Mouse (Mus musculus) forelimb bud, embryonic 11.5 days (tissue): ENCODE measurements around the gene Kncn.

Experiments used
- DNase-seq: peaks from one replicate; pipeline ENCODE4 v3.0.0-alpha.2; 2012; ENCODE audit warnings: low read depth, low spot score

The Kncn gene

DNA sequence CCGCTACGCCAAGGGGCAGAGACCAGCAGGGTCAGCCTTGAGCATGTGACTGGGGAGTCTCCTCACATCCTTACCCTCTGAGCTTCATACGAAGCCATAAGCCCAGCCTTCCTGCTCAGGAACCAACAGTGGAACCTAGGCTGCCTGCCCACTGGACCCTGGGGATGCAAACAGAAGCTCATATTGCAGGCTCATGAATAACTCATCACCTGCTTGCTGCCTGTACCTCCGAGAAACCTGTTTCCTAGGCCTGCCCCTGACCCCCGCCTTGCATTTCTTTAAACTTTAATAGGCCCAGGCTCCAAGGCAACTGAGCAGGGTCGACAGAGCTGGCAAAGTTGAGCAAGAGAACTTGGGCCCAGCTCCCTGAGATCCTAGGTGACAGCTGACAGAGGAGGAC is at the start of gene Kncn:
Gene Kncn, plus strand, starts transcription at position 379 of the 400 bp plus-strand sequence.
- no peak for DNase-seq

DNA sequence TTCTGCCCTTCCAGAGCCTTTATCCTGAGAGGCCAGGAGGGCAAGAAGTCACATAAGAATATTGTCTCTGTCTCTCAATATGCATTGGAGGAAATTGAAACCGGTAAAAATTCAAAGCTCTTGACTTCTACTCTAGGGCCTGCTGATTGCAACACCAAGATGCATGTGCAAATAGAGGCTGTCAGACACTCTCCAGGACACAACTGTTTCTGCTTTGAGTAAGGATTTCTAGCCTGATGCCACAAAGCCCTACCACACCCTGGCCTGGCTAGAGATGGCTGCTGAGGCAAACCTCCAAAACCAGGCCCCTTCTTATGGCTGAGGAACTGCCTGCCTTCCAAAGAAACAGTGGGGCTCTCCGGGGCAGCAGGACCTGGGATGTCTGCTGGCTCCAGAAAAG is 48.6 kb upstream of the Kncn start:
- no peak for DNase-seq

DNA sequence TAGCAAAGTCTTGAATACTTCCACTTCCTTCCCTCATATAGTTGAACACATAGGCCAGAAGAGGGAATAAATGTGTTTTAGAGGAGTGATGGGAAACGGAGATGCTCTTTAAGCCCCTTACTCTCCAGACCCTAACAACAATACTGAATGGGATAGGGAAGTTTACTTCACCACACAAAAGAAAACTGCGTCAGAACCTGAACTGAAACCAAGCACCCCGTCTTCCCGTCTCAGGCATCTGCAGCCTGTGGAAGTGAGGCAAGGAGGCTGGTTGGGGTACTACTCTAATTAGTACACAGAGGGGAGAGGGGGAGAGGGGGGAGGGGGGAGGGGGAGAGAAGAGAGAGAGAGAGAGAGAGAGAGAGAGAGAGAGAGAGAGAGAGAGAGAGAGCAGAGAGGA is 46.0 kb upstream of the Kncn start:
- DNase-seq: no peak

DNA sequence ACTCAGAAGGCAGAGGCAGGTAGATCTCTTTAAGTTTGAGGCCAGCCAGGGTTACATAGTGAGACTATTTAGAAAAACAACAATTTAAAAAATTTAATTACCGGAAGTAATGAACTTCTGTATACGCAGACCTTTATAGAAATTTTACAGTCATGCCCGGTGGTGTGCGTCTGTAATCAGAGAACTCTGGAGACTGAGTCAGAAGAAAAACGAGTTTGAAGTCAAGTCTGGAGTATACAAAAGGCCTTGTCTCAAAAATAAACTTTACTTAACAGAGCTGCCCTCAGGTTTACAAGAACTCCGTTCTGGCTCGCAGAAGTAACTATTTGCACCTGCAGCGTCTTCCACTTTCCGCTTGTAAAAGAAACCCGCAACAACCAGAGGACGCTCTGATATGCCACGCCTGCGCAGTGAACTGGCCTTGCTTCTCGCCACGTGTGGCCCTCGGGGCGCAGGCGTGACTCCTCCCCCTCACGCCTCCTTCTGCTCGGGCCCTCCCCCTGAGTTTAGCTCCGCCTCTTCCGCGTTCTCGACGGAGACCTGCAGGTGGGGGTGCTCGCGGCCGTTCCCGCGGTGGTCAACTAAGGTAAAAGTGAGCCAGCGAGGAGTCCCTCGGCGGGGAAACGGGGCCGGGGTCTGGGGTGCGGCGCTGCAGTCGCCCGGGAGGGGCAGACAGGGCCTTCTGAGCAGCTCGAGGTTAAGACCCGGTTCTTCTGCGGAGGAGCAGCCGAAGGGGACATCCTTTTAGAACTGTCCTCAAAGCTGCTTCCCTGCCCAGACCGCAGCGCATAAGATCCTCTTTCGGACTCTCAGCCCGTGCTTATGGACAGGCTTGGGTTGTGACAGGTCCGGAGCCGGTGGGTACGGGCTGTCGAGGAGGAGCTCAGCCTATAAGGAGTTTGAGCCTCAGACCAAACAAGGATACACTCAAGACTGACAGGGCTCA is 45.2 kb upstream of the Kncn start, which contains the start of gene Mknk1:
Gene Mknk1, plus strand, starts transcription at position 503 of the 946 bp plus-strand sequence.
- peak; percentile 95 for DNase-seq

DNA sequence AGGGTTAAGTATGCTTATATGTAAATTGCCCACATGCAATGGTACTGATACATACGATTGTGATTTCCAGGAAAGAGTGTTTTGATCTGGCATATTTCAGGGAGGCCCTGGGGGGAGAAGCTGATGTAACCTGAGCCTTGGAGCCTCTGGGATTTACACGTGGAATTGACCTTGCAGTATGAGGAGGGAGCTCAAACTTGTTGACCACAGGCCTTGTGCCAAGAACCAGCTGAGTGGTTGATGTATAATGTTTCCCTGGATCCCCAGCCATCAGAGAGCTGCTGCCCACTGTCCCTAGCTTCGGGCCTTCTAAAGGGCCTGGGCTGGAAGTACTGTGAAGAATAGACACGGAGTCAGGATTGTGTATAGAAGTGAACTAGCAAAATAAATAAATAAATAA is 44.2 kb upstream of the Kncn start:
- no peak for DNase-seq

DNA sequence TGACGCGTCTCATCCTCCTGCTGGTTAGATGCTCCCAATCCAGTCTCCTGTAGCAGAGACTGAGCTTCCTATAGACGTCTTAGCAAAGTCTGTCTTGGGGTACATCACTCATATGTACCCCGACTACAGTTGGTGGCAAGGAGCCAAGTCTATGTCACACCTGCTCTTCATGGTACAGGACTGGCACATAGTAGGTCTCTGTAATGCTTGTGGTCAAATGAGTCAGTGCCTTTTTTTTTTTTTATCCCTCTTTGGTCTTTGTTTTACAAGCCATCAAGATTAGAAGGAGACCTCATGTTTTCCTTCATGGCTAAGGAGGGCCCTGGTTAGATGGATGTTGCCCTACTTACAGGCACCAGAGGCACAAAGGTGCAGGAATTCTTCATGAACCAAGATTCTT is 43.4 kb upstream of the Kncn start:
- no peak for DNase-seq

DNA sequence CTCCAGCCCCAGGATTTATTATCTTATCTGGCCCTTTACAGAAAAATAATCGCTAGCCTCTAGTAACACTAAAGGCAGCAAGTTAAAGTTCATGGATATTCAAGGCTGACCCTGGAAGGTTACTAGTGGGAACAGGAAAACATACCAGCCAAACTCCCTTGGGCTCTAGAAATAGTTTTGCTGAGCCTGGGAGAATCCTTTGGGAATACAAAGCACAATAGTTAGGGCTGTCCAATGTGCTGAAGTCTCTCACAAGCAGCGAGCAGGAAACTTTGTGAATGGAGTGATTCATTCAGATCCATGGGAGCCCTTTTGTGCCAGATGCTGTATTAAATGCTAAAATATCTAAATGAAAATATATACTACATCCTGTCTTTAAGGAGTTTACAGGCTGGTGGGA is 37.5 kb upstream of the Kncn start:
- DNase-seq: no peak

DNA sequence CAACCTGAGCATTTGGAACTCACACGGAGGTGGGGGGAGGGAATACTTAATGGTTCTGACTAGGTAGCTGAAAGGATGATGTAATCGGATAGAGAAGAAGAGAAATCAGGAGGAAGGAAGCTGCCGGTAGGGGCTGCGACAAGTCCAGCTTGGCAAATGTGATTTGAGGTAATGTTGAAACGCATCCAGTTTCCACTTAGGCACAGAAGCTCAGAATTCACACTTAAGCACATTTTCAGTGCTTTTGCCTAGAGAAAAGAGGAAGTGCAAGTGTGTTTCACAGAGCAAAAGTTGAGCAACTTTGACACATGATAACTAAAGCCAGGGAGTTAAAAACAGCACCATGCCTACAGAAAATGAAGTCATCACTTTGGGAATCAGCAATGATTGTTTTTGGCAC is 36.8 kb upstream of the Kncn start:
- DNase-seq: no peak

DNA sequence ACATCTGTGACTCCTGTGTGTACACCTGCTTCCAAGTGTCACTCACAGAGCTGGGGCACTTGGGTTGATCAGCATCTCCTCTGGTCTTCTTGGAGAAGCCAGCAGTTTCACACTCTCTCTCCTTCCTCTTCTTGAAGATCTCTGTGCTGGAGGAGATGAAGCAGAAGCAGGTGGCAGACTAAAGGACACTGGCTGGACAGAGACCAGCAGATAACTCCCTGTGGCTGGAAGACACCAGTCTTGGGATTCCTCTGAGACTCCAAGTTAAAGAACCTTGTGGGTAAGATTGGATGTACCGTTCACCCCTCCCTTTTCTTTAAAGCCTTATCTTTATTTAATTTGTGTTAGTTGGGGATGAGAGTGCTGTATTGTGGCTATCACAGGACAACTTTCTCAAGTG is 36.1 kb upstream of the Kncn start:
- DNase-seq: no peak

DNA sequence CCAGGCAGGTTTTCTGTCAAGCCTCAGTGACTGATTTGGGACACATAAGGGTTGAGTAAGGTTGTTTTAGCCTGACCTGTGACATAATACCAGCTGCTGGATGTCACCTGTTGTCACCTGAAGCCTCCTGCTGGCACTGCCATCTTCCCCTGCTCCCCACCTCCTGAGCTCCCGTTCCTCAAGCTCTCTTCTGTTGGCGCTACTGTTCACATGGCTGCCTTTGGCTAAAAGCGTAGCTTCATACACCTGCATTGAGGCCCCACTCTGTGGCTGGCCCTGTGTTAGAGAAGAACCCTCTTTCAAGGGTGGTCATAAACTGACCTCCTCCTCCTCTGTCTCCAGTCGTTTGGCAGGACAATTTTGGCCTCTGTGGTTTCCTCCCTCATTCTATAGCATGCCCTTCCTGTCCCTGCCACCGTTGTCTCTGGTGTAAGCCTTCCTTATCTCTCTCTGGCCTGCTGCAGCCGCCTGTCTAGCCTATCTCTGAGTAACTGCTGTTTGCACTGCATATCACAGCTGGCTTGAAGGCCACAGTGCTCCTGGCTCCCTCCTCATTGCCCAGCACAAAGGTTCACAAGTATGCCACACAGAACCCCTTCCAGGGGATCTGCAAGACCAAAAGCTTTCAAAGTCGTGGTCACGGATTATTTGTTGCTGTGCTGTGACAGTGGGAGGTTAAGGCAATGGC is 35.1 kb upstream of the Kncn start:
- no peak for DNase-seq

DNA sequence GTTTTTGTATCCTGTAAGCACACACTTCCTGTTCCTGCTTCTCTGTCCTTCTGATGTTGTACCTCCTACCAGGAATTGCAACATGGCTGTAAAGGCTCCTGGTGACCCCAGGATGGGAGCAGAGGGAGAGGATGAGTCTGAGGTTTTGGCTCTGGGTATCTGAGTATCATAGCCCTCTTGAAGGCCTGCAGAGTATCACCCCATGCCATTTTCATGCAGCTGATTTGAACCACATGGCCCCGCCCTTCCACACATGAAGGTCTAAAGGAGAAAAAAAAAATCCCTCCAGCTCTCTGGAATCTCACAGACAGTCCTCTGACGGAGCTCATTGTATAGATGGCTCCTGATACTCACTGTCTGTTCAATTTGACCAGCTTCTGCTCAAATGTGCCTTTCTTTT is 34.1 kb upstream of the Kncn start:
- DNase-seq: no peak

DNA sequence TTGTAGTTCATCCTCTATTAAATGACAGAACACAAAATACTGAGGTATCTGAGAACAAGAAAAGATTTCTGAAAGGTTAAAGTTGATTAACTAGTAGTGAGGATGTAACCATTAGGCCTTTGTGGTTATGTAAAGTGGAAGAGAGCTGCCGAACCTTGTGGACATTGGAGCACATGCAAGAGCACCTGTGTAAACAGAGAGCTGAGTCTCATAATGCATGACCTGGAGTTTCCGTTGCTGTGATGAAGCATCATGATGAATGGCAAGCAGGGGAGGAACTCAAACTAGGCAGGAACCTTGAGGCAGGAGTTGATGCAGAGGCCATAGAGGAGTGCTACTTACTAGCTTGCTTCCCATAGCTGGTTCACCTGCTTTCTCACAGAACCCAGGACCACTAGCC is 33.6 kb upstream of the Kncn start:
- DNase-seq: no peak

DNA sequence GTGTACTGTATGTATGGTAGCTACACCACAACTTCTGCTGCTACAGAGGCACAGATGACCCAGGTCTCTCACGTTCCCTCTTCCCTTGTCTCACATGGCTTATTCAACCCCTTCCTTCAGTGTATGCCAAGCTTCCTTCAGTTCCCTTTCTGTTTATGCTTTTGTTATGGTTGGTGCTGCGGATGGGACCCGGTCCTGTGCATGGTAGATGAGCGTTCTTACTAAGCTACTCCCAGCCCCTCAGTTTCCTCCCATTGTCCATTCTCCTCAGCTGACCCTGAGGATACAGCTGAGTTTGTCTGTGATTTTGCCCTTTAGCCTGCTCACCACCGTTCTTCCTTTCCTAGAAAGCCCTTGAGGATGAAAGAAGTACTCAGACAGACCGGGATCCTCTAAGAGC is 32.6 kb upstream of the Kncn start:
- DNase-seq: no peak

DNA sequence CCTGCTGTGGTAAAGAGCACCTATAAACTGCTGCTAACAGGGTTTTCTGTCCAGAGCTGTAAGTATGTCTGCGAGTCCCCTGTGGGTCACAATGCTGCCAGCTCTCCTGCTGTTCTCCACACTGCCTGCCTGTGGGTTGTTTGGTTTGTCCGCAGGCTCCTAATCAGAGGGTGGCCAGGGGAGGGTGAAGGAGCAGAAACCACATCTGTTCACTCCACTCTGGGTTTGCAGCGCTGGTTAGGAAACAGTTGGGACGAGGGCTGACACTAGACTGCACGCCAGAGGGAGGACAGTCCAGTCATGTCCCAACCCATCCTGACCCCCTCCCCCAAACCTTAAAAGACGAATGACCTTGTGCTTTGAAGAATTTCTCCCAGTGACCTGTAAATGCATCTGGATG is 29.1 kb upstream of the Kncn start:
- no peak for DNase-seq

DNA sequence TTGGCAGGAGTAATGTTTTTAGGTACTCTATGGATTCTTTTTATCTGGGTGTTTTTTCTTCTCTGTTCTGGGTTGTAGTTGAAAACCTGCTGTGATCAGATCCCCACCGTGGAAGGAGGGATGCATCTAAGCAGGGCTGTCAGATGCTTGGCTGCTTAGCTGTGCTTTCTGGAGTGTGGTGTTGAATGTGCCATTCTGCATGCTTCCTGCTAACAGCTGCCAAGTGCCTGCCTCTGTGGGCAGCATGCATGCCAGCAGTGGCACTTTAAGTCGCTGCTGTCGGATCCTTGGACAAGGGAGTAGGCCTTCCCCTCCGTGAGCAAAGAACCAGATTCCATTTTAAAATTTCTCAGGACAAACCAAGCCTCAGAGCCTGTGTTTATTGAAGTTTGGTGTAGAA is 28.6 kb upstream of the Kncn start:
- no peak for DNase-seq

DNA sequence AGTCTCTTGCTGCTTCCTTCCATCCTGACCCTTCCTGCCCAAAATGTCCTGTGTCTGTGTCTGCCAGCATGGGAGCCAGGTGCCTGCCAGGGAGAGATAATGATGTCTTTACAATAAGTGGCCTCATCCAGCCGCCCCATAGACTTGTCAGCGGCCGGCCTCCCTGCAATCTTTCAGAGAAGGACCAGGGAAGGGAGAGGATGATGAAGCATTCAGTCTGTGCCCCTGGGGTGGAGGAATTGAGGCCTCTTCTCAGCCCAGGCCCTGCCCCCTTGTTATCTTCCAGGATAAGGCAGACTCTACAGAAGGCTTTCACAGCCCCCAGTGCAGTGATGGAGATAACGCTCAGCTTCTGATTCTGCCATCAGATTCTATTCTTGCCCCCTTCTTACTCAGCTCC is 27.9 kb upstream of the Kncn start:
- no peak for DNase-seq

DNA sequence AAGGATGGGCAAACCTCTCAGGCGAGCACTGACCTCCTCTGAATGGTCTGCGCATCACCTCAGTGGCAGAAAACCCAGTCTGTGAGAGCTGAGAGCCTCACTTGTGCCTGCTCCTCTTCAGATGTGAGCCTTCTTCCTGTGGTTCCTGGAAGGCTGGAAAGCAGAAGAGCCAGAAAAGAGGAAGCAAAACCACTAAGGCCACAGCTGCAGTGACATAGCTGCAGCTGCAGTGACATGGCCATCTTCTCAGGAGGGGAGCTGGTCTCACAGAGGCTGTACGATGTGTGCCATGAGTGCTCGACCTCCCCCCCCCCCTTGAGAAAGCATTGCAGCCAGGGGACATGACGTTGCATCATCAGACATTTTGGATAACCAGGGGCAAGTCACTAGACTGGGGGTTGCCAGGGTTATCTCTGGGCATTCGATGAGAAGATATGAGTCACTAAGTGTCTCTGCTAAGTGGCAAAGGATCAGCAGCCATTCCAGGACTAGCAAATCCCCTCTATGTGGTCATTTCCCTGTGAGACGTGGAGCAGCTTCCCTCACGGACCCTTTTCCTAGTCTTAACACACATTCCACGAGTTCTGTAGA is 26.8 kb upstream of the Kncn start:
- DNase-seq: no peak

DNA sequence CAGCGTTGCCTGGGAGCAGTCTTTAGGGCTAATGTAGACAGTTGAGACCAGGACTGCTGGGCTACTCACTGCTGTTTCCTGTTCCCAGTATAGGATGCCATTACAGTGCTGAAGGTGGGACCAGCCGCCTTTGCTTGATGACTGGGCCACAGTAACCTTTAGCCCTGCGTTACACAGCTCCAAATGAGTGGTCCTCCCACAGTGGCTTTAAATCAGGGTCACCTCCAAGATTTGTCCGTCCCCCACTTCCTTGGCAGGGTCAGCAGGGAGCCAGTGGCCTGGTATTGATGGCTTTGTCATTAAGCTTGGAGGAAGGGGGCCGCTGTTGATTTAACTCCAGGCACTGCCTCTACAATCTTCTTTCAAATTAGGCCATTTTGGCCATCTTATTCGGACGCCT is 20.8 kb upstream of the Kncn start:
- DNase-seq: no peak

DNA sequence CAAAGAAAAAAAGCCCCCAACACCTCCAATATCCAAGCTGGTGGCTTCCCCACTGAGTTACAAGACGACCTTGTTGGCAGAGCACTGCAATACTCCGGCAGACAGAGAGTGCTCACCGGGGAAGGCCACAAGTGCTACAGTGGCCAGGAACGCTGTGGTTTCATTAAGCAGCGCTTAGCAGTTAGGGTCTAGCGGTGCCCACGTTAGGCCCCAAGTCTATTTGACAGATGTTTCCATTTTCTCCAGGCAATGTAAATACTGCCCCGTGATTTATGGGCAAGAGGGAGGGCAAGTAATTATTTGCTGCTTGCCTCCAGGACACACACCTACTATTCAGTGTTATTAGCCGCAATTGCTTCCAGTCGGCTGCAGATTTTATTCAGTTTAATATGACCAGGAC is 20.3 kb upstream of the Kncn start:
- DNase-seq: peak; percentile 87

DNA sequence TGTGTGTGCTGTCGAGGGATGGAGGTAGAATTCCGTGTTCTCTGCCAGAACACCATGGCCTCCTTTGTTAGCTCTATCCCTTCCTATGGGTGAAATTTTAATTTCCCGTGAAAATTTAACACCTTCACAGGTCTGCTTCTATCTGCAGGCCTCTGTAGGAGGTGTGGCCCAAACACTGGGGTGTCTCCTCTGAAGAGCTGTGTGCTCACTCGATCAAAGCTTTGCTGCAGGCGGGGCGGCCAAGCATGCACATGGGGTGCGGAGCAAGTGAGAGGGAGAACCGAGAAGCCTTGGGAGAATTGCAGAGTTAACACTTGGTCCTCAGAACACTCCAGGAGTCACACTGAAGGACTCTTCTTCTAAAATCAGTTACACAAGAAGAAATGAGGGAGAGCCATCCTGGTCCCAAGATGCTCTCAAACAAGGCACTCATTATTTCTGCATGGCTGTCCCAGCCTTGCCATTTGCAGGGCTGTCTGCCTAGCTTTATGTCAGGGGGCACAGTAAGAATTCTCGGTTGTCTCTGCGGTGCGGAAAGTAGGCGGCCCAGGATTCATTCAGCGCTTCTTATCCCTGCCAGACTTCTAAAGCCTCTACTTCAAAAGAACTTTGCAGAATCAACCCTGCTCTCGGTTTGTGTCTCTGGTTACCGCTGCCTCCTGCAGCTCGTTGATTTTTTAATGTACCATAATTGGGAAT is 14.5 kb upstream of the Kncn start:
- no peak for DNase-seq

DNA sequence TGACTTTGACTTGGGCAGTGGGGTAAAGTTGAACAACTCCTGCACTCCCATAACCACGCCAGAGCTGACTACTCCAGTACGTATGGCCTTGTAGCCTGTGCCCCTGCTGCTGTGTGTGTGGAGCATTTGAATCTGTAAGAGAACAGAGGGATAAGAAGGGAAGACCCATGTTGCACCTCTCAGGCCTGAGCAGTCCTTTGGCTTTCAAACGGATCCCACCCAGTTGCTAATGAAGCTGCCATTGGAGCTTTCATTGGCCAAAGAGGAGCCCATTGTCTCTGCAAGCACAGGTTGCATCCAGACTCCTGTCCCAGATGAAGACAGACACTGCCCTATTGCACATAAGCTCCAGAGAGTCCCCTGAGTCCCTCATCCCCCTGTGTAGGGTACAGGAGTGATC is 11.0 kb upstream of the Kncn start:
- no peak for DNase-seq

DNA sequence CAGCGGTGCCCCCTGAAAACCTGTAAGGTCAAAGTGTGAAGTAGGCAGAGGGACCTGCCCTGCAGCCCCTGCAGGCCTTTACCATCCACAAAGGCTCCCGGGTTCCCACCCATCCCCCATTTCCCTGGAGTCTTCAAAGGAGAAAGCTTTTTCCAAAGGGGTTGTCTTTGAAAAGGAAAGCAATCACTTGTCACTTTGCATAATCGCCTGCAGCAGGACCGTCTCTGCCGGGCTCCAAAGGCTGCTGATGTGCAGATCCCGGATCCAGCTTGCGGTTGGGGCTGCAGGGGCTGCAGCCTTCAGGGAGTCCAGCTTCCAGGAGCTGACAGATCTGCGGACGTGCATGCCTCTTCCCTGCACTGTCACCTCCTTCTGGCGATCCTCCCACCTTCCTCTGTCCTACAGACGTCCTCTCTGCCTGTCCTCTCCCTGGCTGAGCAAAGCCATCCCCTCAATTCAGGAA is 6.0 kb upstream of the Kncn start:
- no peak for DNase-seq
